Mouse (Mus musculus): ENCODE measurements around the gene Atpaf1. TPM values are rescaled to one million over a fixed set of nuclear protein-coding genes. Genes with fewer than 3 reads are reported as not detected.

Gene Atpaf1
- polyA plus RNA-seq, 1 experiment from 2014 or later: 43.2 TPM

GRCm38 (mm10) chr4:115785511-115786034, 961 bp downstream of the Atpaf1 start:
- Histone ChIP-seq H3K36me3 (ENCODE audit: control insufficient read depth, insufficient read depth) (peaks cover 8% of the 10 kb centered on the region; the same call in 1 of the 2 replicates), H3K9ac (ENCODE audit: low read depth, low read length) (peak overlapping the region; percentile 80), H3K4me1 (replicated peaks; ENCODE audit: control insufficient read depth, insufficient read depth, low read length) (no peaks in the 10 kb centered on the region; the same call in 1 of the 2 replicates), H3K27me3 (replicated peaks; ENCODE audit: control insufficient read depth, insufficient read depth, low read length) (no peaks in the 10 kb centered on the region), H3K4me2 (replicated peaks; ENCODE audit: low read depth) (peak overlapping the region; percentile 72), H3K9me3 (ENCODE audit: control insufficient read depth) (no peaks in the 10 kb centered on the region), H3K27ac (ENCODE audit: low read depth, low read length) (peak overlapping the region; percentile 80), H3K4me3 (ENCODE audit: low read depth, low read length) (peak overlapping the region; percentile 74)
- peak; percentile 44 for ATAC-seq
- no peak for TF ChIP-seq CTCF (IDR thresholded peaks at IDR 0.05; ENCODE audit: low read depth)
- WGBS: 33% methylated on average over 7 of the region's 7 CpGs

- H3K36me3 ChIP-seq (ENCODE audit: control insufficient read depth, insufficient read depth): peaks cover 29% of the 10 kb centered on the region
- H3K4me3 ChIP-seq (ENCODE audit: low read depth, low read length): no peak overlapping the region
- TF ChIP-seq CTCF (IDR thresholded peaks at IDR 0.05; ENCODE audit: low read depth): no peak
- H3K9me3 ChIP-seq (ENCODE audit: control insufficient read depth): no peaks in the 10 kb centered on the region
- H3K4me2 ChIP-seq (replicated peaks; ENCODE audit: low read depth): no peak overlapping the region
- no peaks in the 10 kb centered on the region; the same call in 1 of the 2 replicates for H3K4me1 ChIP-seq (replicated peaks; ENCODE audit: control insufficient read depth, insufficient read depth, low read length)
- H3K27me3 ChIP-seq (replicated peaks; ENCODE audit: control insufficient read depth, insufficient read depth, low read length): no peaks in the 10 kb centered on the region
- 81% methylated on average over 3 of the region's 3 CpGs for WGBS
- H3K27ac ChIP-seq (ENCODE audit: low read depth, low read length): no peak overlapping the region
- no peak overlapping the region for H3K9ac ChIP-seq (ENCODE audit: low read depth, low read length)
- no peak for ATAC-seq
Measured at GRCm38 (mm10) chr4:115790864-115791263, 6.3 kb downstream of the Atpaf1 start.

- Histone ChIP-seq H3K4me2 (replicated peaks; ENCODE audit: low read depth) (no peak overlapping the region), H3K36me3 (ENCODE audit: control insufficient read depth, insufficient read depth) (peaks cover 53% of the 10 kb centered on the region), H3K9ac (ENCODE audit: low read depth, low read length) (no peak overlapping the region), H3K4me3 (ENCODE audit: low read depth, low read length) (no peak overlapping the region), H3K27ac (ENCODE audit: low read depth, low read length) (peak overlapping the region; percentile 5; the same call in 1 of the 2 replicates), H3K4me1 (replicated peaks; ENCODE audit: control insufficient read depth, insufficient read depth, low read length) (no peaks in the 10 kb centered on the region), H3K9me3 (ENCODE audit: control insufficient read depth) (no peaks in the 10 kb centered on the region), H3K27me3 (replicated peaks; ENCODE audit: control insufficient read depth, insufficient read depth, low read length) (no peaks in the 10 kb centered on the region)
- 25% methylated on average over 3 of the region's 3 CpGs for WGBS
- no peak for TF ChIP-seq CTCF (IDR thresholded peaks at IDR 0.05; ENCODE audit: low read depth)
- ATAC-seq: peak; percentile 94
Measured at GRCm38 (mm10) chr4:115795360-115795759, 10.7 kb downstream of the Atpaf1 start.

GRCm38 (mm10) chr4:115799981-115800380, 15.4 kb downstream of the Atpaf1 start:
- H3K4me3 ChIP-seq (ENCODE audit: low read depth, low read length): no peak overlapping the region
- peaks cover 47% of the 10 kb centered on the region for H3K36me3 ChIP-seq (ENCODE audit: control insufficient read depth, insufficient read depth)
- no peak for TF ChIP-seq CTCF (IDR thresholded peaks at IDR 0.05; ENCODE audit: low read depth)
- H3K9me3 ChIP-seq (ENCODE audit: control insufficient read depth): no peaks in the 10 kb centered on the region
- no peak overlapping the region for H3K27ac ChIP-seq (ENCODE audit: low read depth, low read length)
- no peak overlapping the region for H3K4me2 ChIP-seq (replicated peaks; ENCODE audit: low read depth)
- WGBS: 80% methylated on average over 3 of the region's 3 CpGs
- no peak overlapping the region for H3K9ac ChIP-seq (ENCODE audit: low read depth, low read length)
- H3K4me1 ChIP-seq (replicated peaks; ENCODE audit: control insufficient read depth, insufficient read depth, low read length): no peaks in the 10 kb centered on the region
- H3K27me3 ChIP-seq (replicated peaks; ENCODE audit: control insufficient read depth, insufficient read depth, low read length): no peaks in the 10 kb centered on the region
- no peak for ATAC-seq

- Histone ChIP-seq H3K4me3 (ENCODE audit: low read depth, low read length) (no peak overlapping the region), H3K4me2 (replicated peaks; ENCODE audit: low read depth) (no peak overlapping the region), H3K27me3 (replicated peaks; ENCODE audit: control insufficient read depth, insufficient read depth, low read length) (no peaks in the 10 kb centered on the region), H3K27ac (ENCODE audit: low read depth, low read length) (no peak overlapping the region), H3K9me3 (ENCODE audit: control insufficient read depth) (no peaks in the 10 kb centered on the region), H3K9ac (ENCODE audit: low read depth, low read length) (no peak overlapping the region), H3K4me1 (replicated peaks; ENCODE audit: control insufficient read depth, insufficient read depth, low read length) (no peaks in the 10 kb centered on the region), H3K36me3 (ENCODE audit: control insufficient read depth, insufficient read depth) (peaks cover 25% of the 10 kb centered on the region; the same call in 1 of the 2 replicates)
- no peak for TF ChIP-seq CTCF (IDR thresholded peaks at IDR 0.05; ENCODE audit: low read depth)
- WGBS: 83% methylated on average over 4 of the region's 4 CpGs
- ATAC-seq: no peak
Measured at GRCm38 (mm10) chr4:115812326-115812725, 27.7 kb downstream of the Atpaf1 start.

- H3K9me3 ChIP-seq (ENCODE audit: control insufficient read depth): no peaks in the 10 kb centered on the region
- H3K9ac ChIP-seq (ENCODE audit: low read depth, low read length): no peak overlapping the region
- H3K4me2 ChIP-seq (replicated peaks; ENCODE audit: low read depth): no peak overlapping the region
- ATAC-seq: no peak
- H3K4me1 ChIP-seq (replicated peaks; ENCODE audit: control insufficient read depth, insufficient read depth, low read length): no peaks in the 10 kb centered on the region
- 70% methylated on average over 5 of the region's 5 CpGs for WGBS
- TF ChIP-seq CTCF (IDR thresholded peaks at IDR 0.05; ENCODE audit: low read depth): no peak
- H3K27ac ChIP-seq (ENCODE audit: low read depth, low read length): no peak overlapping the region
- no peak overlapping the region for H3K4me3 ChIP-seq (ENCODE audit: low read depth, low read length)
- no peaks in the 10 kb centered on the region for H3K27me3 ChIP-seq (replicated peaks; ENCODE audit: control insufficient read depth, insufficient read depth, low read length)
- H3K36me3 ChIP-seq (ENCODE audit: control insufficient read depth, insufficient read depth): peaks cover 26% of the 10 kb centered on the region; the same call in 1 of the 2 replicates
Measured at GRCm38 (mm10) chr4:115815606-115816005, 31.0 kb downstream of the Atpaf1 start.
